Mouse (Mus musculus): ENCODE results near the gene Olfr1051.
"Not testable (repeated sequence)": the region's sequence is repeated elsewhere in the genome, so short reads cannot be mapped to it uniquely, and the experiment has no call there.

The Olfr1051 gene

DNA sequence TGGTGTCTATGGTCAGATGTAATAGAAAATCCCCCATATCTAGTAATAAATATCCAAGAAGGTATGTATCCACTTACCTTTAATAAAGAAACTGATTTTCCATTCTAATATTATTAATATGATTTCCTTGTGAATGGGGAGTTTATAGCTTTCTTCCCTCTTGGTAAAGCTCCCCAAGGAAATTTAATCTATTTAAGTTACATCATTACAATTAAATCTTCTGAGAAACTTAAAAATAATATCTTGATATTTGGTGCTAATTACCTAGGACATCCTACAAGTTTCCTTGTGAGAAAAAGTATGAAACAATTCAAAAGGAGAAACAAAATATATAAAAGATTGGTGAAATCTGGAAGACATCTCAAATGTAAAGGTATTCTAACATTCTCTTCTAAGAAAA, at the start of gene Olfr1051:
Gene Olfr1051, minus strand, starts transcription at position 101 of the 400 bp plus-strand sequence.
- DNase-seq, result not testable (repeated sequence)

GRCm38 (mm10) chr2:86315184-86315583, 36.3 kb upstream of the Olfr1051 start, which contains the start of gene Olfr1053:
Gene Olfr1053 (minus strand): TSS chr2:86315284.
- DNase-seq, result no peak

GRCm38 (mm10) chr2:86292155-86292554, 13.3 kb upstream of the Olfr1051 start, which contains the start of gene Olfr1052:
Gene Olfr1052 (plus strand): TSS chr2:86292455.
- DNase-seq, result no peak

DNA sequence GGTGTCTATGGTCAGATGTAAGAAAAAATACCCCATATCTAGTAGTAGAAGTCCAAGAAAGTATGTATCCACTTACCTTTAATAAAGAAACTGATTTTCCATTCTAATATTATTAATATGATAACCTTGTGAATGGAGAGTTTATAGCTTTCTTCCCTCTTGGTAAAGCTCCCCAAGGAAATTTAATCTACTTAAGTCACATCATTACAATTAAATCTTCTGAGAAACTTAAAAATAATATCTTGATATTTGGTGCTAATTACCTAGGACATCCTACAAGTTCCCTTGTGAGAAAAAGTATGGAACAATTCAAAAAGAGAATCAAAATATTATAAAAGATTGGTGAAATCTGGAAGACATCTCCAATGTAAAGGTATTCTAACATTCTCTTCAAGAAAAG, 20.7 kb downstream of the Olfr1051 start, which contains the start of gene Olfr1049:
Gene Olfr1049, minus strand, starts transcription at position 101 of the 400 bp plus-strand sequence.
- not testable (repeated sequence) for DNase-seq

DNA sequence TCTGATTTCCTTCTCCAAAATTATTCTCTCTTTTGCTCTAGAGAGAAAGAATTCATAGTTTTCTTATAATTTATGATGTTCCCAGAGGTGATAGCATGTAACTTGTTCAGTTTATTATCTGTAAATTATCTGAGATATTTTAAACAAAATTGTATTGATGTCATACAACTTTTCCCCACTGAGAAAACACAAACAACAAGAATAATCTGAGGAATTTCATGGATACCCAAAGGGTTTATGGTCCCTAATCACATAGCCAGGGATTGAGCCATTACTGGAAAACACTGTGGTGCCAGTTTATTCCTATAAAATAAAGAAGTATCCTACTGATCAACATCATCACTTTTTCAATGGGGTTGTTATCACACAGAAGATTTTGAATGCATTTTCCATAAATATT, 38.7 kb downstream of the Olfr1051 start, which contains the start of gene Olfr1048:
Gene Olfr1048, minus strand, starts transcription at position 101 of the 400 bp plus-strand sequence.
- no peak for DNase-seq

- no peak for DNase-seq
Measured at GRCm38 (mm10) chr2:86231301-86231700, 47.6 kb downstream of the Olfr1051 start, which contains the start of gene Olfr1047. Gene Olfr1047 (minus strand): TSS chr2:86231401.

Data from cerebellum, adult 9-10 months (tissue).